Mouse (Mus musculus) neural tube, embryonic 10.5 days (tissue): Measurements from ENCODE around the gene Adarb1.
A peak's percentile ranks its signal among the peaks of the same experiment; 100 is the strongest.

ENCODE experiments used
- DNase-seq: peaks from one replicate; pipeline ENCODE4 v3.0.0-alpha.2; 2017; ENCODE audit warnings: low spot score; ENCODE audit errors: extremely low spot score

The Adarb1 gene

GRCm38 (mm10) chr10:77269129-77269528 lies 148.9 kb downstream of the Adarb1 start:
- no peak for DNase-seq

- DNase-seq: no peak
These were observed 151.0 kb downstream of the Adarb1 start for GRCm38 (mm10) chr10:77267027-77267426.

DNA sequence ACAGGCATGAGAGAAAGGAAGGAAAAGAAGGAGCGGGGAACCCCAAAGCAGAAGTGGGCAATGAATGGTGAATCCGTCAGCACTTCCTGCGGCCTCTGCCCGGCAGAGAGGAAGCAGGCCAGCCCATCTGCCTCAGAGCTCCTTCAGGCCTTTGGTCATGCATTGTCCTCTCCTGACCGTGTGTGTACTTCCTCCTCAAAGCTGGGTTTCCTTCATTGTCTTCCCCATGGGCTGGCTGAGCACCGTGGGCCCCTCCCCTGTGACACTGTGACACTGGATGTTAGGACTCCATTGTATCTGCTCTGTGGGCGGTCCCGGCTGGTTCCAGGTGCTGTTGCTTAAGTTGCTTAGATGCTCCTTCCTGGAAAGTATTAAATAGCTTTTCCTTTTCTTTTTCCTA lies 151.8 kb downstream of the Adarb1 start:
- no peak for DNase-seq

- DNase-seq: no peak
These were observed 157.7 kb downstream of the Adarb1 start for GRCm38 (mm10) chr10:77260166-77260875.

DNA sequence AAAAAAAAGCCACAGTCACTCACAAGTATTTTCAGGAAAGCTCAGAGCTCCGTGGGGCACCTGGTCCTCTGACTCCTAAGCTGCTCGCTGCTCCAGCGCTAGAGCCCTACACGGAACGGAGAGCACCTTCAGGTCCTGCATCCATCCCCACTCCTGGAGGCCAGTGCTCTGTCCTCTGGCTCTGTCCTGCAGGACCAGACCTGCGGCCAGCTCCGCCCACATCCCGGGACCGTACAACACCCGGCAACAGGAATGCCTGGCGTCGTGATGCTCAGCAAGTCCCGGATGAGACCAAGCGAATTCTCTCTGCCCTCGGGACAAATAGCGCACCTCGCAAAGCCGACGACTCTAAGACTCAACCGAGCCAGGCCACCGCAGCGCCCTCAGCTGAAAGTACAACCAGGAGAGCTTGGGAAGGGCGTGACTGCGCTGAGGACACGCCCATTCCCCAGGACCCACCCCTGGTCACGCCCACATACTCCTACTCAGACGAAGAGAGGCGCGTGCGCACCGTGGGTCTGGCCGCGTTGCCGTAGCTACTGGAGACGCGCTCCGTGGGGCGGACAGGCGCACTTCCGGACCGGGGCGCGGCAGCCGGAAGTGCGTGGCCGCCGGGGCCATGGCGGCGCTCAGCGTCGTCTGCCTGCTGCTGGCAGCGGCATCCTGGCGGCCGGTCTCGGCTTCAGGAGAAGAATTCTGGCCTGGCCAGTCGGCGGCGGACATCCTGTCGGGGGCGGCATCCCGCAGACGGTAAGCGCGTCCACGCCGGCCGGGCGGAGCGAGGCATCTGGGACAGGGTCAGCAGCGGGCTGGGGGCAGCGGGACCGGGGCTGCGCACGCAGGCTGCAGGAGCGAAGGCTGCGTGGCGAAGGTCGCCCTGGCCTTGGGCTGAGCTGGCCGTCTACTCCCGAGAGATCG lies 159.1 kb downstream of the Adarb1 start, which contains the start of gene Pofut2:
Gene Pofut2, plus strand, starts transcription at position 515 of the 918 bp plus-strand sequence.
- peak; percentile 98 for DNase-seq

- no peak for DNase-seq
These were observed 160.0 kb downstream of the Adarb1 start for GRCm38 (mm10) chr10:77258041-77258590.

DNA sequence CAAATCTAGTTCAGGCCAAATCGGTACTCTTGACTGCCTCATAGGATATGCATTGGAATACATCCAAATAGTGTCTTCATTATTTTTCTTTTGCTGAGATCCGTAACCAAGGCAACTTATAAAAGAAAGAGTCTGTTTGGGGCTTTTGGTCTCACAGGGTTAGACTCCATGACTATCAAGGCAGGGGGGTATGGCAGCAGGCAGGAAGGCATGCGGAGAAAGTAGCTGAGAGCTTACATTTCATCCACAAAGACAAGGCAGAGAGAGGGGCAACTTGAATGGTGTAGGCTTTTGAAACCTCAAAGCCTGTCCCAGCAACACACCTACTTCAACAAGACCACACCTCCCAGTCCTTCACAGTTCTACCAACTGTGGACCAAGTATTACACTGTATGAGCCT lies 162.4 kb downstream of the Adarb1 start:
- DNase-seq: no peak

GRCm38 (mm10) chr10:77255231-77255630 lies 162.8 kb downstream of the Adarb1 start:
- DNase-seq: no peak

- peak; percentile 90 for DNase-seq
These were observed 165.3 kb downstream of the Adarb1 start for GRCm38 (mm10) chr10:77252790-77253189.

- DNase-seq: peak; percentile 25
These were observed 166.1 kb downstream of the Adarb1 start for GRCm38 (mm10) chr10:77251784-77252539.

GRCm38 (mm10) chr10:77251223-77251783 lies 166.8 kb downstream of the Adarb1 start:
- DNase-seq: no peak

DNA sequence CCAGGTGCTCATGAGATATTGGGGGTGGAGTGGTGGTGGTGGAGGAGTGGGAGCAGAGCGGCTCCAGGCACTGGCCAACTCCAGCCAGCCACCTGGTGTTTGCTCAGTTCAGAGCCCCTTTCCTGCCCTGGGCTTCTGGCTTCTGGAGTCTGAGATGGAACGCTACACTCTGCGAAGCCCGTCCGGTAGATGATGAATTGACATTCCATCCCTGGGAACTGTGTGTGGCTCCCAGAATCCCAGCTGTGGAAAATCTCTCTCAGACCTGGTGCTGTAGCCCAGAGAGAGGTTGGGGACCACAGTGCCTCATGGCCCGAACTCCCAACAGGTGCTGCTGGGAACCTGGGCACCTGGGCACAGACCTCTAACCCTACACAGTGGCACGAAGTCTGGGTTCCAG lies 170.4 kb downstream of the Adarb1 start:
- DNase-seq: no peak

GRCm38 (mm10) chr10:77247048-77247447 lies 171.0 kb downstream of the Adarb1 start:
- DNase-seq: no peak

- DNase-seq: no peak
These were observed 173.3 kb downstream of the Adarb1 start for GRCm38 (mm10) chr10:77244777-77245176.

DNA sequence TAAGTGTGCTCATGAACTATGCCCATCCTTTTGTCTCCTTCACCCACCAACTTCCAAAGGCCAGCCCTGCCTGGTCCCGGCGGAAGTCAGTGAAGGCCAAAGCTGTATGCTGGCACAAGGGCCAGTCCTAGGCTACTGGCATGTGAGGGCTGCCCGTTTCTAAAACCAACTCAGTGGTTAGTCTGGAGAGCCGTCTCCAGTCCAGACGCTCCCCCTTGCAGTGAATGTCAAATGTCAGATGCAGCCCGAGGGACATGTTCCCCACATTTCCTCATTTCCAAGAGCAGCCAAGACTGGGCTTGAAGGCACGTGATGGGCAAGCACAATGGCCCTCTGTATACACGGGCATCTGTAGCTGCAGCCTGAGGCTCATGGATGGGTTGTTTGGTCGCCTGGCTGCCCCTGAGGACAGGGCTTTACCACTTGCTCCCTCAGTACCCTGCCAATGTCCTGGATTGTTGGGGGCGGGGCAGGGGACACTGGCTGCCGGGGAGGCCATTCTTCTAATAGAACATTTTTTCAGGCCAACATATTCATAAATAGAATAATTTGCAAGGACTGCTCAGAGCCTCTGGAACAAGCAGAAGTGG lies 174.4 kb downstream of the Adarb1 start:
- DNase-seq: no peak

DNA sequence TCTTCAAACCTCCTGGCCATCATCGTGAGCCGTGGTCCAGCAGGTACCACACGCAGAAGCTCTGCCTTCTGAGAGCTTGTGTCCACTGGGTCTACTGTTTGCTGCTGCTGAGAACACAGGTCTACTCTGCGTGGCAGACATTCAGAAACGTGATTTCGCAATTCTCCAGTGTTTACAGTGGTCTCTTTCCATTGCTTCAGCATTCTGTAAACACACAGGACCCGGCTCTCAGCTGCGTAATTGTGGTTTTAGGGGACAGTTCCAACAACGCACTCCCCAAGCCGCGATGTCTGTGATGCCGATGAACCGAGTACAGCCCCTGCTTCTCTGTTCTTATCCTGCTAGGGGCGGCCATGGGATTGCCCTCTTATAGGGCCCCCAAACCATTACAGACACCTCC lies 175.2 kb downstream of the Adarb1 start:
- no peak for DNase-seq

GRCm38 (mm10) chr10:77242396-77242795 lies 175.7 kb downstream of the Adarb1 start:
- DNase-seq: no peak

GRCm38 (mm10) chr10:77240764-77241163 lies 177.3 kb downstream of the Adarb1 start:
- DNase-seq: no peak
